Mouse (Mus musculus) neutrophil, adult 5-6 weeks (primary cell): ENCODE measurements at regions not wholly inside any gene's neighbourhood (a gene's known extent, or its start where the extent isn't known, plus 50 kb on each side); places are given as distances from the start of the nearest gene placed in this dataset.

Experiments
- ATAC-seq: fragments of 151-379, 151-347 bp; 2 replicates; pipeline ENCODE4 v1.8.0; 2017; ENCODE audit warnings: mild to moderate bottlenecking, moderate TSS enrichment; ENCODE audit not compliant: insufficient number of reproducible peaks, poor library complexity, low FRiP score, severe bottlenecking; ENCODE audit errors: extremely low read depth

GRCm38 (mm10) chr3:19904446-19905275 is 52.2 kb upstream of the Cp start:
- peak; percentile 58; the same call in 1 of the 2 replicates for ATAC-seq
